Comparison of ENCODE assay signal across 14 mouse cellular contexts in genomic region chr10:68171974-68172373, GRCm38 (mm10).
DNase-seq lines count a peak whose midpoint lies in the region; ATAC-seq and TF ChIP-seq lines count a peak whose summit lies in the region.
"Had no signal": no experiment of that assay in that cellular context is flagged by ENCODE, and none has a peak within 500 bp of the region (broad histone marks: within the 10 kb centered on the region; RNA-seq: fewer than 3 reads in every experiment).

No protein-coding gene starts in this region.

- WGBS in hindbrain, postnatal 0 days = 61% methylated on average over 9 of the region's 9 CpGs
- 52% methylated on average over 9 of the region's 9 CpGs for WGBS in hindbrain, embryonic 13.5 days
- WGBS in thymus, adult 2 months = 77% methylated on average over 9 of the region's 9 CpGs
- WGBS in kidney, embryonic 16.5 days = 63% methylated on average over 9 of the region's 9 CpGs
- WGBS in kidney, embryonic 14.5 days = 67% methylated on average over 9 of the region's 9 CpGs

- no peaks in the 10 kb centered on the region for H3K9me3 ChIP-seq in hindbrain, postnatal 0 days (ENCODE audit: low read length)
- H3K9me3 ChIP-seq in hindbrain, embryonic 13.5 days = no peaks in the 10 kb centered on the region
- H3K9me3 ChIP-seq in kidney, embryonic 16.5 days (ENCODE audit: low read length) = no peaks in the 10 kb centered on the region
- H3K9me3 ChIP-seq in kidney, embryonic 14.5 days (ENCODE audit: control insufficient read depth, low read length) = no peaks in the 10 kb centered on the region
- H3K9me3 ChIP-seq: hindbrain, embryonic 12.5 days; neural tube, embryonic 15.5 days had no signal

- H3K9ac ChIP-seq in hindbrain, postnatal 0 days (replicated peaks; ENCODE audit: low read length) = no peak overlapping the region
- H3K9ac ChIP-seq in hindbrain, embryonic 13.5 days = no peak overlapping the region
- H3K9ac ChIP-seq in kidney, embryonic 16.5 days (replicated peaks; ENCODE audit: low read length) = no peak overlapping the region
- no peak overlapping the region for H3K9ac ChIP-seq in kidney, embryonic 14.5 days (ENCODE audit: low read depth, low read length)
- H3K9ac ChIP-seq: hindbrain, embryonic 12.5 days; neural tube, embryonic 15.5 days had no signal

- H3K27me3 ChIP-seq in hindbrain, postnatal 0 days (ENCODE audit: insufficient read depth, low read length) = no peaks in the 10 kb centered on the region
- H3K27me3 ChIP-seq in hindbrain, embryonic 13.5 days = no peaks in the 10 kb centered on the region
- H3K27me3 ChIP-seq in thymus, adult 2 months (ENCODE audit: control insufficient read depth, insufficient read depth, low read length) = no peaks in the 10 kb centered on the region
- no peaks in the 10 kb centered on the region for H3K27me3 ChIP-seq in kidney, embryonic 16.5 days (ENCODE audit: insufficient read depth, low read length)
- H3K27me3 ChIP-seq in kidney, embryonic 14.5 days (ENCODE audit: control insufficient read depth, insufficient read depth, low read length) = no peaks in the 10 kb centered on the region
- H3K27me3 ChIP-seq: hindbrain, embryonic 12.5 days; neural tube, embryonic 15.5 days had no signal

- no peak overlapping the region for H3K4me2 ChIP-seq in hindbrain, postnatal 0 days (ENCODE audit: low read depth, low read length)
- no peak overlapping the region for H3K4me2 ChIP-seq in hindbrain, embryonic 13.5 days
- H3K4me2 ChIP-seq in kidney, embryonic 16.5 days (replicated peaks; ENCODE audit: low read depth, low read length) = no peak overlapping the region
- no peak overlapping the region for H3K4me2 ChIP-seq in kidney, embryonic 14.5 days (replicated peaks; ENCODE audit: low read depth, low read length)
- H3K4me2 ChIP-seq: hindbrain, embryonic 12.5 days; neural tube, embryonic 15.5 days had no signal

- H3K36me3 ChIP-seq in hindbrain, postnatal 0 days (ENCODE audit: insufficient read depth, low read length) = no peaks in the 10 kb centered on the region; the same call in 1 of the 2 replicates
- H3K36me3 ChIP-seq in hindbrain, embryonic 13.5 days = peaks cover 3% of the 10 kb centered on the region; the same call in 1 of the 2 replicates
- no peaks in the 10 kb centered on the region for H3K36me3 ChIP-seq in thymus, adult 2 months (ENCODE audit: control insufficient read depth, insufficient read depth, low read length)
- peaks cover 7% of the 10 kb centered on the region; the same call in 1 of the 2 replicates for H3K36me3 ChIP-seq in kidney, embryonic 16.5 days (ENCODE audit: insufficient read depth, low read length)
- no peaks in the 10 kb centered on the region for H3K36me3 ChIP-seq in kidney, embryonic 14.5 days (ENCODE audit: control insufficient read depth, insufficient read depth, low read length)
- H3K36me3 ChIP-seq: hindbrain, embryonic 12.5 days; neural tube, embryonic 15.5 days had no signal

- no peak for ATAC-seq in hindbrain, postnatal 0 days
- ATAC-seq in hindbrain, embryonic 13.5 days (ENCODE audit: low FRiP score) = no peak
- peak; percentile 53 to 74; a peak in 2 of 4 replicates for ATAC-seq in hematopoietic stem cell, adult 5-6 weeks (replicated peaks in 1 of 2; ENCODE audit: insufficient read depth in 1 of 2, low FRiP score in 2 of 2, low TSS enrichment in 1 of 2, low read depth in 1 of 2, poor library complexity in 2 of 2, severe bottlenecking in 2 of 2)
- ATAC-seq in kidney, embryonic 16.5 days (ENCODE audit: low FRiP score, low TSS enrichment) = no peak
- ATAC-seq in kidney, embryonic 14.5 days (ENCODE audit: low FRiP score, low TSS enrichment) = no peak

- no peak overlapping the region for H3K27ac ChIP-seq in hindbrain, postnatal 0 days
- no peak overlapping the region for H3K27ac ChIP-seq in hindbrain, embryonic 13.5 days
- H3K27ac ChIP-seq in thymus, adult 2 months (ENCODE audit: control insufficient read depth, insufficient read depth, low read length) = no peak overlapping the region
- no peak overlapping the region for H3K27ac ChIP-seq in kidney, embryonic 16.5 days (ENCODE audit: low read length)
- no peak overlapping the region for H3K27ac ChIP-seq in kidney, embryonic 14.5 days (ENCODE audit: low read depth, low read length)
- H3K27ac ChIP-seq: hindbrain, embryonic 12.5 days; neural tube, embryonic 15.5 days had no signal

- no peak overlapping the region for H3K4me3 ChIP-seq in hindbrain, postnatal 0 days (ENCODE audit: low read length)
- H3K4me3 ChIP-seq in hindbrain, embryonic 13.5 days = no peak overlapping the region
- no peak overlapping the region for H3K4me3 ChIP-seq in thymus, adult 2 months (ENCODE audit: control insufficient read depth, insufficient read depth, low read length)
- H3K4me3 ChIP-seq in kidney, embryonic 16.5 days (ENCODE audit: low read length) = no peak overlapping the region
- no peak overlapping the region for H3K4me3 ChIP-seq in kidney, embryonic 14.5 days (ENCODE audit: low read length)
- H3K4me3 ChIP-seq: hindbrain, embryonic 12.5 days; neural tube, embryonic 15.5 days had no signal

- peak; percentile 27; the same call in 1 of the 2 replicates for TF ChIP-seq CTCF in hindbrain, postnatal 0 days (IDR thresholded peaks at IDR 0.05; ENCODE audit: low read depth)
- TF ChIP-seq CTCF in thymus, adult 2 months (IDR thresholded peaks at IDR 0.05; ENCODE audit: borderline replicate concordance, control insufficient read depth, extremely low read depth, insufficient read depth, low read length, poor library complexity) = no peak

- DNase-seq in hindbrain, postnatal 0 days (ENCODE audit: low spot score) = no peak
- peak; percentile 9 for DNase-seq in thymus, adult 2 months
- no peak for DNase-seq in thymus, adult 18-20 months
- DNase-seq in urinary bladder, postnatal 25 days (ENCODE audit: low spot score) = no peak
- DNase-seq: adrenal gland, postnatal 36 days; cerebellum, adult 9-11 months; kidney, postnatal 14 days; midbrain, embryonic 14.5 days had no signal

- peaks cover 4% of the 10 kb centered on the region; the same call in 1 of the 2 replicates for H3K4me1 ChIP-seq in hindbrain, postnatal 0 days (ENCODE audit: insufficient read depth, low read length)
- peaks cover 14% of the 10 kb centered on the region for H3K4me1 ChIP-seq in hindbrain, embryonic 13.5 days (replicated peaks)
- H3K4me1 ChIP-seq in thymus, adult 2 months (replicated peaks; ENCODE audit: control insufficient read depth, insufficient read depth, low read length) = no peaks in the 10 kb centered on the region
- peaks cover 35% of the 10 kb centered on the region for H3K4me1 ChIP-seq in kidney, embryonic 16.5 days (ENCODE audit: insufficient read depth, low read length)
- H3K4me1 ChIP-seq in kidney, embryonic 14.5 days (ENCODE audit: control insufficient read depth, insufficient read depth, low read length) = peaks cover 20% of the 10 kb centered on the region

- no peak for TF ChIP-seq POLR2A in thymus, adult 2 months (IDR thresholded peaks at IDR 0.05; ENCODE audit: control insufficient read depth, extremely low read depth, insufficient read depth, low read length, poor library complexity)

Comparison
In these comparisons a context has a peak if more than half of its experiments do, and no peak if none do; other contexts are left out.
1. ATAC-seq: peak in hematopoietic stem cell, adult 5-6 weeks (2 of 2); none in hindbrain, postnatal 0 days (single experiment), hindbrain, embryonic 13.5 days (single experiment), kidney, embryonic 16.5 days (single experiment) and kidney, embryonic 14.5 days (single experiment).